Mouse (Mus musculus) 416B (cell line): ENCODE data around the gene Rpl26.
A peak's percentile ranks its signal among the peaks of the same experiment; 100 is the strongest.

Experiments
- DNase-seq: peaks from one replicate; pipeline ENCODE4 v3.0.0; 2011; ENCODE audit warnings: low read depth

Rpl26 gene

GRCm38 (mm10) chr11:68890625-68891024, 10.8 kb upstream of the Rpl26 start:
- DNase-seq: no peak

GRCm38 (mm10) chr11:68891823-68892222, 9.6 kb upstream of the Rpl26 start:
- DNase-seq: no peak

- DNase-seq: no peak
Observed at GRCm38 (mm10) chr11:68892233-68892832, 9.1 kb upstream of the Rpl26 start.

DNA sequence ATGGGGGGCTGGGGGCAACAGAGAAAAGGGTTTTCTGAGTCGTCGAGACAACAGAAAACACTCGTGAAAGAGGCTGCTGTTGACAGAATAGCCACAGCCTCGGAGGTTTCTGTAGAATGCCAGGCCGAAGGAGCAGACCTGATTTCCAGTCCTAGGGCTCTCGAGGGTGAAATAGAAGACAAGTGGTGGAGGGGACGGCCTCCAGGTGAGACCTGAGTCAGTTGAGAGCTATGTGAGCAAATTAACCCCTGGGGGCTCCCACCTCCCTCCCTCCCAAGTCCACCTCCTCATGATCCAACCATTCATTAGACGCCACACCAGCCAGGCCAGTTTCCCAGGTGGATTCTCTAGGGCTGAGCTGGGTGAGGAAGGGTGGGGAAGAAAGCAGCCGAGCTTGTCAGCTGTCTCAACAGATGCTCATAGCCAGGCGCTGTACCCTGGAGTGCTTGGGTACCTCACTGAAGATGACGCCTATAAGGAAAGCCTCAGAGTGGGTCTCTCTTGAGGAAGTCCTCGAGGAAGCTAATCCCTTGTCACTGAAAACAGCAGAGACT, 7.4 kb upstream of the Rpl26 start:
- no peak for DNase-seq

DNA sequence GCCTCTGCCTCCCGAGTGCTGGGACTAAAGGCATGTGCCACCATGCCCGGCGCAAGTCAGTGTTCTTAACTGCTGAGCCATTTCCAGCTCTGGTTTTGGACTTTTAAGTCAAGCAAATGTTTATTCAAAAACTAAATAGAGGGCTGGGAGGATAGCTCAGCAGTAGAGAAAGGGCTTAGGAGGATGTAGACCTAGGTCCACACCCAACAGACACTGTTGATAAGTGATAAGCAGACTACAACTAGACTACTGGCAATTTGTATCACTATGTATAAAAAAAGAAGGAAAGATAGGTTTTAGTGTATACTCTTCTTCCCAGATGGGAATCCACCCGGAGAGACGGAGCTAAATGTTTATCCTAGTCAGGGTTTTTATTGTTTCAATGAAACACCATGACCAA, 5.1 kb upstream of the Rpl26 start:
- DNase-seq: no peak

DNA sequence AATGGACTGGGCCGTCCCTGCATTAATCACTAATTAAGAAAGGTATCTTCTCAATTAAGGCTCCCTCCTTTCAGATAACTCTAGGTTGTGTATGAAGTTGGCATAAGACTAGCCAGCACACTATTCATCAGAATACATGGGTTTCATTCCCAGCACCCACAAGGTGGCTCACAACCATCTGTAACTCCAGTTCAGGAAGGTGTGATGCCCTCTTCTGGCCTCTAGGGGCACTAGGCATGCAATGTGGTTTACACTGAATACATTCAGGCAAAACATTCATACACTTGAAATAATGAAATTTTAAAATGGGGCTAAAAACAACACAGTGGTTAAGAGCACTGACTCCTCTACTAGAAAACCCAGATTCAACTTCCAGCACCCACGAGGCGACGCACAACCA, 4.3 kb upstream of the Rpl26 start:
- peak; percentile 69 for DNase-seq

GRCm38 (mm10) chr11:68897838-68898237, 3.5 kb upstream of the Rpl26 start:
- no peak for DNase-seq

- no peak for DNase-seq
Observed at GRCm38 (mm10) chr11:68898790-68899189, 2.6 kb upstream of the Rpl26 start.

DNA sequence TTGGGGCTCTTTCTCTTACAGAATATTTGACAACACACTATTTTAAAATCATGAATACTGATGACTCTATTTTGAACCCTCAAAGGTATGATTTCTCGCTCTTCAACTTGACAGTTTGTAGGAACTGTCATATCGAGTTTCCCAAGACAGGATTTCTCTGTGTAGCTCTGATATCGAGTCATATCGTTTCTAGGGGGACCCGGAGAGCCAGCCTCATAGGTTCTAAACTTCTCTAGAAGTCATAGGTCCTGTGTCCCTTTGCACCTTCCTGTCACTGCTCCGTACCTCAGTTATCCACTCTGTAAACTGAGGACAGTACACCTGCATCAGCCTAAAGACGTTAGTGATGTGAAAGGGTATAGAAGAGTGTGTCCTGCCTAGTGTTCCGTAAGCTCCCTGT, 1.6 kb upstream of the Rpl26 start:
- DNase-seq: no peak

- DNase-seq: no peak
Observed at GRCm38 (mm10) chr11:68900519-68901350, 648 bp upstream of the Rpl26 start.

- no peak for DNase-seq
Observed at GRCm38 (mm10) chr11:68902047-68902364, 623 bp downstream of the Rpl26 start.

GRCm38 (mm10) chr11:68902367-68902766, 984 bp downstream of the Rpl26 start:
- DNase-seq: peak; percentile 6

GRCm38 (mm10) chr11:68902823-68903222, 1.4 kb downstream of the Rpl26 start:
- peak; percentile 31 for DNase-seq

DNA sequence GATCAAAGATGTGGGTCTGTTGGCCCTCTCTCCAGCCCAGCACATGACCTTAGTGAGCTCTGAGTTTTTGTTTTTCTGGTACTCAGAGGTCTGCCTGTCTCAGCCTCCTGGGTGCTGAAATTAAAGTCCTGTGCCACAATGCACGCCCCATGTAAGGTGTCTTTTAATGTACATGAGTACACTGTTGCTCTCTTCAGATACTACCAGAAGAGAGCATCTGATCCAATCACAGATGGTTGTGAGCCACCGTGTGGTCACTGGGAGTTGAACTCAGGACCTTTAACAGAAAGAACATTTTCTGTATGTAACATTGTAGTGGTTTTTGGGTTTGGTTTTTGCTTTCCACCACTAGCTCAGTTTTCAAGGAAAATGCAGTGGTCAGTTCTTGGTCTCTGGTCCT, 2.4 kb downstream of the Rpl26 start:
- DNase-seq: peak; percentile 7

DNA sequence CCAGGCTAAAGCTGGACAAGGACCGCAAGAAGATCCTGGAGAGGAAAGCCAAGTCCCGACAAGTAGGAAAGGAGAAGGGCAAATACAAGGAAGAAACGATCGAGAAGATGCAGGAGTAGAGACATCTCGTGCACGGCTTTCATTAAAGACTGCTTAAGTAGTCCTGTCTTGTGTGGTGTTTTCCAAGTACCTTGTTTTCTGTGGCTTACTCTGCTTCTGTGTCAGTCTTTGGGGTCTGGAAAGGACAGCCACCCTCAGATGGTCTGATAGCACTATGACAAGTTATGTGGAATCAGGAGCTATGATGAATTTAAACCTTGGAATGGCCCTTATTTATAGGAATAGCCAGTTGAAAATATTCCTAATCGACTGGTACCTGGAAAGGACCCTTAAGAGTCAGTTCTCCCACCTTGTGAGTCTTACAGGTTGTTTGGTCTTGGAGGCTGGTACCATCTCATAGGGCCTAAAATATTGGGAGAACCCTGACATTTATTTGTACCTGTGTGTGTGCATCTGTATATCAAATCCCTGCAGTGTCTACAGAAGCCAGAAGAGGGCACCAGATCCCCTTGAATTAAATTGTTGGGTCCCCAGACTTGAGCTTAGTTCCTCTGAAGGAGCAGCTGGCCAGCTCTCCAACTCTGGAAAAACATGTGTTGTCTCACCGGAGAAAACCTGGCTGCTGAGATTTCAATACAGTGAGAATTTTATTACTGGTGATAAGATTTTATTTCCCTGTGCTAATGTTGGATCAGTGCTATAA, 3.2 kb downstream of the Rpl26 start:
- DNase-seq: peak; percentile 84

DNA sequence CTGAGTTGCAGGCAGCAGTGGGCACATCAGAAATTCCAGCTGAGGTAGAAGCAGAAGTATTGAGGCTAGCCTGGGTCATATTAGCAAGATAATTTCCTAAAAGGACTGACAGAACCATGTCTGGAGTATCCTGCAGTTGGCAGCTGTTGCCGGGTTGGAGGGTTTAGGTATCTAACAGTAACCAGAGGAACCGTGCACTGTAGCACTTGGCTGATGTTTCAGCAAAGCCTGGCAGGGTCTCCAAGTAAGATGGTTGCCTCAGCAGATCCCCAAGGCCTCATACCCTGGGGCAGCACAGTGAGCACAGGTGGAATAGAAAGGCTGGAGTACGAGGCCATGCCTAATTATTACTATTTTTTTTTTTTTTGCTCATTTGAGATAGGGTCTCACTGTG, 3.8 kb downstream of the Rpl26 start:
- DNase-seq: peak; percentile 7

- DNase-seq: peak; percentile 27
Observed at GRCm38 (mm10) chr11:68905665-68906460, 4.5 kb downstream of the Rpl26 start.

GRCm38 (mm10) chr11:68906461-68906790, 5.0 kb downstream of the Rpl26 start:
- DNase-seq: no peak

DNA sequence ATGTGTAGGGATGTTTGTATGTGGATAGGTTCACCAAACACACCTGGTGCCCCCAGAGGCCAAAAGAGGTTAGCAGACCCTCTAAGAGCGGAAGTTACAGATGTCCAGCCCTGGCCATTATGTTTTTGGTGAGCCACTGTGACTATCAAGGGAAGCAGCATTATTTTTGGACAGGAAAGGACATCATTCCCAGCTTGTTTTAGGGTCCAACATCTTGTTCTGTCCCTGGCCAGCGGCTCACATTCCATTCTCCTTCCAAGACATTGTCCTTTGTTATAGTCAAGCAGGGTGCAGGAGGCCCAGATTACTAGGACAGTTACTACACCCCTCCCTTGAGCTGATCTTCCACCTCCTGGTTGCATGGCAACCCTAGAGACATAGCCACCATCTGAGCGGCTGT, 5.9 kb downstream of the Rpl26 start:
- DNase-seq: no peak

DNA sequence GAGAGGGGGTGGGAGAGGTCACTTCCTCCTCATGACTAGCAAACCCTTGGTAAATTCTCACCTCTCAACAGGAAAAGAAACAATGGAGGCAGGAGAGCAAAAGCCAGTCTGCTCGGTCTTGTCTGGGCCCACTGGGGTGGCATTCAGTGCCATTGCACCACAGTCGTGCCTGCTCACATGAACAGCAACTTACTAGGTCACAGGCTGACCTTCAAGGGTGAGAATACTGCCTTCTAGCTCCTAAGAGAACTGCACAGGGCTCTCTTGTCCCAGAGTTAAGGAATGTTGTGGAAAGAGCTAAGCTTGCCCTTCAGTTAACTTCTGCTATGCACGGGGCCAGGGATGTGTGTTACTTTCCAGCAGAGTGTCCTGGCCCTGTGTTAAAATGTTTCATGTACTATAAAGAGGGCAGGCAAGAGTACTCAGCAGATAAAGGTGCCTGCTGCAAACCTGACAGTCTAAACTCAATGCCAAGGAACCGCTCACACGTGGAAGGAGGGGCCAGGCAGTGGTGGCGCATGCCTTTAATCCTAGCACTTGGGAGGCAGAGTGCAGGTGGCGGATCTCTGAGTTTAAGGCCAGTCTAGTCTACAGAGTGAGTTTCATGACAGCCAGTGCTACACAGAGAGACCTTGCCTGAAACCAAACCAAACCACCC, 7.6 kb downstream of the Rpl26 start:
- DNase-seq: no peak

GRCm38 (mm10) chr11:68911531-68912177, 10.3 kb downstream of the Rpl26 start:
- DNase-seq: no peak
